Comparison of ENCODE assay signal across 18 mouse cellular contexts in the genomic region with DNA sequence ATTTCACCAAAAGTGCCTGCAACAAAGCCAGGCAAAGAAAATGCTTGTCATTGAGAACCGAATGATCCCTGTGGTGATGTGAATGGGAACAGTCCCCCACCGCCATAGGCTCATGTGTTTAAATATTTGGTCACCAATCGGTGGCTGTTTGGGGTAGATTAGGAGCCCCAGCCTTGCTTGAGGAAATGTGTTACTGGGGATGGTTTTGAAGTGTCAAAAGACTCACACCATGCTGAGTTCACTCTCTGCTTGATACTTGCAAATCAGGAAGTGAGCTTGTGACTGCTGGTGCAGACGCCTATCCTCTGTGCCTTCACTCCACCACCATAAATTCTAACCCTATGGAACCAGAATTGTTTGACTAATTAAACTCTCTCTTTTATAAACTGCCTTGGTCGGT.
A peak's percentile ranks its signal among the peaks of the same experiment; 100 is the strongest.
DNase-seq lines count a peak whose midpoint lies in the region; ATAC-seq and TF ChIP-seq lines count a peak whose summit lies in the region.
"Had no signal": no experiment of that assay in that cellular context is flagged by ENCODE, and none has a peak within 500 bp of the region (broad histone marks: within the 10 kb centered on the region; RNA-seq: fewer than 3 reads in every experiment).

No protein-coding gene starts in this region.

- no peak for DNase-seq in gastrocnemius, adult 2 months
- no peak for DNase-seq in spleen, postnatal 10 days (ENCODE audit: low spot score in 2 of 2)
- DNase-seq: adrenal gland, adult 2 months; adrenal gland, postnatal 10 days; adrenal gland, postnatal 25 days; cerebellum, adult 11 months; cerebellum, adult 18-20 months; cerebellum, adult 8-10 months; cerebellum, adult 9-11 months; cerebellum, postnatal 14 days; cerebellum, postnatal 36 days had no signal

- intact Hi-C loops in gastrocnemius, adult 2 months (cut with DNase I): no loop called here

- no peak overlapping the region for H3K4me3 ChIP-seq in gastrocnemius, adult 2 months
- H3K4me3 ChIP-seq: embryonic facial prominence, embryonic 10.5 days; embryonic facial prominence, embryonic 12.5 days had no signal

- no peak for TF ChIP-seq CTCF in gastrocnemius, adult 2 months (IDR thresholded peaks at IDR 0.05)

- peak; percentile 86 for ATAC-seq in common myeloid progenitor, adult 5-6 weeks (replicated peaks; ENCODE audit: low read depth, poor library complexity, severe bottlenecking)
- ATAC-seq in hematopoietic stem cell, adult 5-6 weeks (replicated peaks in 1 of 2; ENCODE audit: insufficient read depth in 1 of 2, low FRiP score in 2 of 2, low TSS enrichment in 1 of 2, low read depth in 1 of 2, poor library complexity in 2 of 2, severe bottlenecking in 2 of 2): peak; percentile 49 to 53; a peak in 3 of 4 replicates
- peak; percentile 23; the same call in 1 of the 2 replicates for ATAC-seq in megakaryocyte progenitor cell, adult 5-6 weeks (replicated peaks; ENCODE audit: poor library complexity)
- ATAC-seq: forebrain, embryonic 14.5 days; forebrain, embryonic 16.5 days had no signal

- H3K27ac ChIP-seq in gastrocnemius, adult 2 months: no peak overlapping the region
- H3K27ac ChIP-seq: embryonic facial prominence, embryonic 10.5 days; embryonic facial prominence, embryonic 12.5 days had no signal

Comparison
In these comparisons a context has a peak if more than half of its experiments do, and no peak if none do; other contexts are left out.
1. ATAC-seq: peak in every context shown above with its lines; median percentile 86 in common myeloid progenitor, adult 5-6 weeks; 51 in hematopoietic stem cell, adult 5-6 weeks; 23 in megakaryocyte progenitor cell, adult 5-6 weeks.